Mouse (Mus musculus): ENCODE results near the gene Otud3.

Otud3 gene

GRCm38 (mm10) chr4:138851463-138851862 is 62.3 kb downstream of the Otud3 start:
- peak; percentile 82 for DNase-seq (ENCODE audit: low spot score)

All from MN1 (cell line).